Mouse (Mus musculus): Measurements from ENCODE around the gene Lrtm2.

DNA sequence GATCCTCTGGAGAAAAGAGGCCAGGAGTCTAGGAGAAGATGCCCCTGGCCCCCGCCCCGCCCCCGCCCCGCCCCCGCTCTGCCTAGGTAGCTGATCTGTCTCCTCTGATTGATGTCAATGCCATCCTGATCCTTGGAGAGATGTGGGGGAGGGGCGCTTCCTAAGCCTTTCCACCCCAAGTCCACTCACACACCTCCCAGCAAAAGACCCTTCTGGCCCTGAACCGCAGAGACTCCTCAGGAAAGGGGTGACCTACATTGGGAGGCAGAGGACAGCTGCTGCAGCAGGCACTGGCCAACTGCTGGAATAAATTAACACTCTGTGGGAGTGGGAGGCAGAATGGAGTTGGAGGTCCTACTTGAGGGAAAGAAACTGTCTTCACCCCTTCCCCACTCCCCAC, 4.0 kb downstream of the Lrtm2 start:
- TF ChIP-seq CTCF (IDR thresholded peaks at IDR 0.05; ENCODE audit: borderline replicate concordance, extremely low read depth, insufficient read depth, insufficient read length): no peak
- TF ChIP-seq POLR2A (IDR thresholded peaks at IDR 0.05; ENCODE audit: borderline replicate concordance, extremely low read depth, insufficient read depth, insufficient read length, poor library complexity, severe bottlenecking): no peak

Data from brain, embryonic 14.5 days (tissue).